Mouse (Mus musculus): ENCODE data around the gene Cgrrf1. TPM values are rescaled to one million over a fixed set of nuclear protein-coding genes. Genes with fewer than 3 reads are reported as not detected.

Gene Cgrrf1
- polyA plus RNA-seq (2015; fragmentation: Nextera tagmentation; extraction: Ambion mirVana): 24.3 and 25.4 TPM in 2 replicates

DNA sequence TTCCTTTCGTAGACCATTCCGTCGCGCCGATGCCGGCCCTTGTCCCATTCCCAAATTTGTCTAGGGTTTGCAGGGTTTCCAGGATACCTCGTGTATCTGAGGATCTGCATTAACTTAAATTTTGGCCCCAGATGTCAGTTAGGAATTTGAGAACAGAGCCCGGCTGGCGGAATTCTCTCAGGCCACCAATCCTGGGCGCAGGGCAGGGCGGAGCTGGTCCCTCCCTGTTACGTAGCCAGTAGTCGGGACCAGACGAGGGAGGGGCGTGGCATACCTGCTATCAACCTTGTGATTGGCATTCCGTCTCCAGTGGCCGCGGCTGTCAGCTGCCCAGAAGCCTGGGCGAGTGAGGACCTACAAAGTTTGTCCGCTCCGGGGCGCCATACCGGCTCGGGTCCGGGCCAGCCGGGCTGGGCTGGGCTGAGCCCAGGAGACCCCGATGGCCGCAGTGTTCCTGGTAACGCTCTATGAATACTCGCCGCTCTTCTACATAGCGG, at the start of gene Cgrrf1:
Gene Cgrrf1 (plus strand): TSS at position 289 of the 497 bp plus-strand sequence.
- H3K36me3 ChIP-seq: no peaks in the 10 kb centered on the region
- H3K9me3 ChIP-seq: no peaks in the 10 kb centered on the region
- no peaks in the 10 kb centered on the region for H3K27me3 ChIP-seq (replicated peaks)
- H3K4me2 ChIP-seq: peak within 1 kb of the TSS; percentile 77
- peak within 1 kb of the TSS; percentile 70 for H3K27ac ChIP-seq (replicated peaks)
- peak within 1 kb of the TSS; percentile 91 for H3K9ac ChIP-seq
- H3K4me3 ChIP-seq: peak within 1 kb of the TSS; percentile 78
- H3K4me1 ChIP-seq: peaks cover 30% of the 10 kb centered on the region
- 1% methylated on average over 32 of the region's 32 CpGs for WGBS
- ATAC-seq (ENCODE audit: extremely low read depth, insufficient number of reproducible peaks, low FRiP score, low TSS enrichment): peak; percentile 99

DNA sequence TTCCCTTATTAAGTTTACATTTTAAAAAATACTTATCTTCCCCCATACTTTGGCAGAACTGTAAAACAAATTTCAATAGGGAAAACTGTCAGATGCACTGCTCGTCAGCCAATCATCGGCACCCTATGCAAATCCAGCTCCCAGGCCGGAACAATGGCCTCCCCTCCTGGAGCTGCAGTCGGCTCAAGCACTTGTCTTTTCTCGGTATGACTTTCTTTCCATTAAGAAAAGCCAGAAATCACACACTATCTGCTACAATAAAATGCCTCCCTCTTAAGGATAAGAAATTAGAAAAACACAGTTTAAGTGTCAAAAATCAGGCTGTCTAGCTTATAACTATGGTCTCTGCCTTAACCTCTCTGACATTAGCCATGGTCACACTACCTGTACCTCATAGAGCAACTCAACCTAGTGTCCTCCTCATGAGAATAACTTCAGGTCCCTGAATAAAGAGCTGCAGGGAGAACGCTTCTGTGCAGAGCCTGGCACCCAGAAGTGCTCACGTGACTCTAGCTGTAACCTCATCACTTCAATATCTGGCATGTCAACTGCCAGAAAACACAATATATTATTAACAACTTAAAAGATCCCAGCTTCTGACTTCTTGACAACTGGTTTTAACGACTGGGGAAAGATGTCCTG, 49.6 kb upstream of the Cgrrf1 start:
- Histone ChIP-seq H3K27me3 (replicated peaks) (no peaks in the 10 kb centered on the region), H3K27ac (replicated peaks) (no peak overlapping the region), H3K36me3 (peaks cover 66% of the 10 kb centered on the region), H3K9me3 (peaks cover 8% of the 10 kb centered on the region), H3K4me3 (no peak overlapping the region), H3K4me1 (peaks cover 29% of the 10 kb centered on the region), H3K9ac (no peak overlapping the region), H3K4me2 (no peak overlapping the region)
- 78% methylated on average over 8 of the region's 8 CpGs for WGBS
- ATAC-seq (ENCODE audit: extremely low read depth, insufficient number of reproducible peaks, low FRiP score, low TSS enrichment): no peak

DNA sequence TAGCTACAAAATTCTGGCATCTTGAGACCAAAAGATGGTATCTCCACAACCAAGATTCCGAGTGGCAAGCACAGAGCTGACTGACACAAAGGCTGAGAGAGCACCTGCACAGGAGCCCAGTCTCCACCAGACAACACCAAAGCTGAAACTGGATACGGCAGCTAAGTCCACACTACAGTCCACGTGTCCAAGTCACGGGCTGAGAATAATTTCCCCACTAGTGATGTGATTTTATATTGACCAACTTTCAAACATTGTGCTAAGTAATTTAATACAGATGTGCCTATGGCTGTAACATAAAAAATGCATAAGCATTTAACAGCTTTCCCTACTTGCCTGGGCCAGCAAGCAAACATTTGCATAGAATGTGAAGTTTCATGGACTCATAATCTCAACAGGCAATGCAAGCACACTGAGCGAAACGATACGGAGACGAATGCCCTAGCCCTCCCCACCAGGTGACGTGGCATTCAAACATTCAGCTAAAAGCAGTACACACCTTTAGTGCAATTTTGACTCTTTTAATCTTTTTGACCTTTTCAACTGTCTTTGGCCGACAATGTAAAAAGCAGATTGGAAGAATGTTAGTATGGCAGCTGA, 48.5 kb upstream of the Cgrrf1 start:
- no peak overlapping the region for H3K4me2 ChIP-seq
- WGBS: 90% methylated on average over 10 of the region's 10 CpGs
- ATAC-seq (ENCODE audit: extremely low read depth, insufficient number of reproducible peaks, low FRiP score, low TSS enrichment): no peak
- no peak overlapping the region for H3K4me3 ChIP-seq
- no peak overlapping the region for H3K9ac ChIP-seq
- H3K27ac ChIP-seq (replicated peaks): no peak overlapping the region
- peaks cover 31% of the 10 kb centered on the region for H3K4me1 ChIP-seq
- H3K9me3 ChIP-seq: peaks cover 8% of the 10 kb centered on the region
- no peaks in the 10 kb centered on the region for H3K27me3 ChIP-seq (replicated peaks)
- peaks cover 55% of the 10 kb centered on the region for H3K36me3 ChIP-seq

DNA sequence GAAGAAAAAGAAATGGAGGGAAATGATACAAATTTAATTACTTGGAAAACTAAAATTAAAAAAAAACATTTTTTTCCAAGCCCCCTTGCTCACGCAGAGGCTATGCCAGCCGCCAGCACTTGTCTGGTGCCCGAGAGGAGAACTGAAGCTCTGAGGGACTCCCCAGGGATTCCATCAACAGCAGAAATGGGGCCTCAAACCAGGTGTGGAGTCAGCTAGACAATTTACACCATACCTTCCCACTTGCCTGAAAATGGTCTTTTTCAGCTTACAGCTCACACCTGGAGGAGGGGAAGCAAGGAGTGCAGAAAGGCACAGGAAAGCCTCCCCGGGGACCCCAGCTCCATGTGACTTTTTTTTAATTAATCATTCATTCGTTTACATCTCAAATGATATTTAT, 46.7 kb upstream of the Cgrrf1 start:
- H3K27me3 ChIP-seq (replicated peaks): no peaks in the 10 kb centered on the region
- peaks cover 41% of the 10 kb centered on the region for H3K4me1 ChIP-seq
- no peak overlapping the region for H3K4me3 ChIP-seq
- H3K27ac ChIP-seq (replicated peaks): no peak overlapping the region
- H3K9ac ChIP-seq: no peak overlapping the region
- H3K36me3 ChIP-seq: peaks cover 37% of the 10 kb centered on the region
- H3K9me3 ChIP-seq: no peaks in the 10 kb centered on the region
- no peak overlapping the region for H3K4me2 ChIP-seq
- WGBS: 88% methylated on average over 5 of the region's 5 CpGs
- no peak for ATAC-seq (ENCODE audit: extremely low read depth, insufficient number of reproducible peaks, low FRiP score, low TSS enrichment)

DNA sequence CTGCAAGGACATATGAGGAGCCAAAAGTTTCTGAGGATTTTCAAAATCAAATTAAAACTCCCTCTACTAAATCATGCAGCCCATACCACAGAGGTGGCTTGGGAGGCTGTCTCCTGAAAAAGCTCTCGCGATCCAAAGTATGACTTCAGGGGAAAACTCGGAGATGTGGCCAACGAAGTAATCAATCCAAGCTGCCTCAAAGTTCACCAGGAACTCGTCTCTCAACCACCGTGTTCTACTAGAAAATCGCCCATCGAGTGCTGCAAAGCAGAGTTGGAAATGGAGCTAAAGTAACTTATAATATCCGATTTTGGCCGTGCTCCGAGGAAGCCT, 44.5 kb upstream of the Cgrrf1 start:
- Histone ChIP-seq H3K4me2 (peak overlapping the region; percentile 86), H3K9ac (peak overlapping the region; percentile 99), H3K4me1 (peaks cover 41% of the 10 kb centered on the region), H3K36me3 (peaks cover 21% of the 10 kb centered on the region), H3K27ac (replicated peaks) (peak overlapping the region; percentile 98), H3K27me3 (replicated peaks) (no peaks in the 10 kb centered on the region), H3K4me3 (peak overlapping the region; percentile 97), H3K9me3 (no peaks in the 10 kb centered on the region)
- WGBS: under 1% methylated on average over 11 of the region's 11 CpGs
- no peak for ATAC-seq (ENCODE audit: extremely low read depth, insufficient number of reproducible peaks, low FRiP score, low TSS enrichment)

DNA sequence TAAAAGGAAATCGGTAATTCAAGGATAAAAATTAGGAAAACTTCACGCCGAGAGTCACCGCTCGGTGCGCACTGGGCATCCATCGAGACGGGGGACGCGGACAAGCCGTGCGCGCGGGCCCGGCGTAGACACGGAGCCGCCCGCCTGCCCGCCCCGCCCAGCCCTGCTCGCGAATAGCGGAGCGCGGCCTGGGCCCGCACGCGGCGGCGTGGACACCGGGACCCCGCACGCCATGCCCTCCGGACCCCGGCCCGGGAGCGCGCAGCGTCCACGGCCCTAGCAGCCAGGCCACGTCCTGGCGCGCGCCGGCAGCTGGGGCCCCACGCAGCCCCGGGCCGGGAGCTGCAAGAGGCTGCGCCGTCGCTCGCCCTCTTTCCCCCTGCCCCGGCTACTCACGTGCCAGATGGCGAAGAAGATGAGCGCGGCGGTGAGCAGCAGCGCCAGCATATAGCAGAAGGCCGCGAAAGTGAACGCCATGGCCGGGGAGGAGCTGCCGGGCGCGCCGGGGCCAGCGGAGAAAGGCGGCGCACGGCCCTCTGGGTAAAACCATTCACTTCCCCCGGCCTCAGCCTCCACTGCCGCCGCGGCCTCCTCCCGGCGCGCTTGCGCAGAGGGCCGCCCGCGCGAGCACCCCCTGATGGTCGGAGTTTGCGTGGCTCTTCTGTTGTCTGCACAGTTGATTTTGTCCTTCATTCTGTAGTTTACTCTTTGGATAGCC, 44.0 kb upstream of the Cgrrf1 start, which contains the start of gene Cnih1:
Gene Cnih1 (minus strand): TSS at position 625 of the 718 bp plus-strand sequence.
- Histone ChIP-seq H3K4me1 (peaks cover 37% of the 10 kb centered on the region), H3K36me3 (peaks cover 16% of the 10 kb centered on the region), H3K4me2 (peak within 1 kb of the TSS; percentile 86), H3K27ac (replicated peaks) (peak within 1 kb of the TSS; percentile 98), H3K9ac (peak within 1 kb of the TSS; percentile 99), H3K4me3 (peak within 1 kb of the TSS; percentile 97), H3K27me3 (replicated peaks) (no peaks in the 10 kb centered on the region), H3K9me3 (no peaks in the 10 kb centered on the region)
- peak; percentile 89 for ATAC-seq (ENCODE audit: extremely low read depth, insufficient number of reproducible peaks, low FRiP score, low TSS enrichment)
- under 1% methylated on average over 59 of the region's 86 CpGs for WGBS

DNA sequence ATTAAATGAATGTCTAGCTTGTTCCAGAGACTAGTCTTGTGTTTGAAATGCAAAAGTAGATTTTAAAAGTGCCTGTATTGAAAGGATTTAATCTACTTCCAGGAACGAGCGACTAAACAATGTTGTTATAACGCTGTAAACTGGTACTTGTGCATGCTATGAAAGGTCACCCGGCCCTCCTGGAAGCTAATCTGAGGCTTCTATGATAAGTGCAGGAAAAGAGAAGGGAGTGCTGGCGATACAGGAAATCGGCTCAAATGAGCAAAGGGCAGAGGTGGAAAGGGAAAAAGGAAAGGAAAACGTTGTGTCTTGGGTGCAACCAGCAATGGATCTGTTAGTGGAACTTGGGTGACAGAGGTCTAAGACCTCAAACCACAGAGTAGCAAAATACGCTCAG, 43.4 kb upstream of the Cgrrf1 start:
- H3K27ac ChIP-seq (replicated peaks): peak overlapping the region; percentile 98
- 9% methylated on average over 8 of the region's 8 CpGs for WGBS
- H3K4me1 ChIP-seq: peaks cover 37% of the 10 kb centered on the region
- H3K9me3 ChIP-seq: no peaks in the 10 kb centered on the region
- peak overlapping the region; percentile 97 for H3K4me3 ChIP-seq
- H3K27me3 ChIP-seq (replicated peaks): no peaks in the 10 kb centered on the region
- peak overlapping the region; percentile 86 for H3K4me2 ChIP-seq
- peak overlapping the region; percentile 53 for H3K9ac ChIP-seq
- no peak for ATAC-seq (ENCODE audit: extremely low read depth, insufficient number of reproducible peaks, low FRiP score, low TSS enrichment)
- H3K36me3 ChIP-seq: peaks cover 14% of the 10 kb centered on the region

DNA sequence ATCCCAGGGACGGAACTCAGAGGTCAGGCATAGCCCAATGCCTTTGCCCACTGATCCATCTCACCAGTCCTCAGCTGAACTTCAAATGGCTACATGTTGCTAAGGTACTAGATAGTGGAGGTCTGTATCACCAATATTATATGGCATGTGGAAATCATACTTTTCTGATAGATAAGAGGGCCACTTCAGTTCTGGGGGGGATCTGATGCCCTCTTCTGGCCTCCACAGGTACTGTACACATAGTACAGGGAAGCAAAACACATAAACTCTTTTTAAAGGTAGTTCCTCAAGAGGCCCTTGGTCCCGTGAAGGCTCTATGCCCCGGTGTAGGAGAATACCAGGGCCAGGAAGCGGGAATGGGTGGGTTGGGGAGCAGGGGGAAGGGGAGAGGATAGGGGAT, 41.6 kb upstream of the Cgrrf1 start:
- H3K36me3 ChIP-seq: peaks cover 9% of the 10 kb centered on the region; the same call in 1 of the 2 replicates
- H3K27ac ChIP-seq (replicated peaks): no peak overlapping the region
- WGBS: 64% methylated on average over 4 of the region's 4 CpGs
- H3K9me3 ChIP-seq: no peaks in the 10 kb centered on the region
- peaks cover 26% of the 10 kb centered on the region for H3K4me1 ChIP-seq
- no peak overlapping the region for H3K4me2 ChIP-seq
- H3K9ac ChIP-seq: no peak overlapping the region
- no peak overlapping the region for H3K4me3 ChIP-seq
- no peaks in the 10 kb centered on the region for H3K27me3 ChIP-seq (replicated peaks)
- no peak for ATAC-seq (ENCODE audit: extremely low read depth, insufficient number of reproducible peaks, low FRiP score, low TSS enrichment)

DNA sequence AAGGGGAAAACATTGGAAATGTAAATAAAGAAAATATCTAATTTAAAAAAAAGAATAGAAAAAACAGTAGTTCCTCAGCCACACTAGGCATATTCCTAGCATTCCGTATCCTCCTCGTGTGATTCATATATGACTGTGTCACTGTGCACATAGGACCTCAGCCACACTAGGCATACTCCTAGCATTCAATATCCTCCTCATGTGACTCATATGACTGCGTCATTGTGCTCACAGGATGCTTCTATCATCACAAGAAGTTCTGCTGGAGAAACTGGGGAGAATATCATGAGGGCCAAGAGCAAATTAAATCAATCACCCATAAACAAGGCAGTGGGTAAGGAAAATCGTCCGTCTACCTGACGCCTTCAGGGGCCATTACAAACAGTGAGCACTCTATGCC, 41.2 kb upstream of the Cgrrf1 start:
- Histone ChIP-seq H3K9me3 (no peaks in the 10 kb centered on the region), H3K4me2 (no peak overlapping the region), H3K4me3 (no peak overlapping the region), H3K36me3 (peaks cover 9% of the 10 kb centered on the region; the same call in 1 of the 2 replicates), H3K9ac (no peak overlapping the region), H3K27ac (replicated peaks) (no peak overlapping the region), H3K27me3 (replicated peaks) (no peaks in the 10 kb centered on the region), H3K4me1 (peaks cover 25% of the 10 kb centered on the region)
- WGBS: 84% methylated on average over 6 of the region's 6 CpGs
- no peak for ATAC-seq (ENCODE audit: extremely low read depth, insufficient number of reproducible peaks, low FRiP score, low TSS enrichment)

DNA sequence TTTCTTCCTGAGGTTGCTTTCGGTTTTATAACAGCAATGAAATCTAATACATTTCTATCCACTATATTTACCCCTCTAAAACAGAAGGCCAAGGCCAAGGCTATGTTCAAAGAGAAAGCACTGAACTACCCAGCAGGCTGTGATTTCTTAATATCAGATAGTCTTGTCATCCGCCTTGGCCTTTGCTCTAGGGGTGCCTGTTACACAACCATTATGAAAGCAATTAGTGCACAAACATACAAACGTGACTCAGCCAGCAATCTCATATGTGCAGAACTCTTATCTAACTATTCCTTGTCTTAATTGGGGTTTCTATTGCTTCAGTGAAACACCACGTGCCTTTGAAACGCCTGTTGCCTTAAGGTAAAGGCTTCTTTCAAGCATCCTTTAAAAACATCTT, 37.8 kb upstream of the Cgrrf1 start:
- no peak overlapping the region for H3K27ac ChIP-seq (replicated peaks)
- no peak overlapping the region for H3K4me2 ChIP-seq
- no peak overlapping the region for H3K4me3 ChIP-seq
- no peak overlapping the region for H3K9ac ChIP-seq
- H3K9me3 ChIP-seq: no peaks in the 10 kb centered on the region
- H3K27me3 ChIP-seq (replicated peaks): no peaks in the 10 kb centered on the region
- H3K4me1 ChIP-seq: peaks cover 3% of the 10 kb centered on the region
- H3K36me3 ChIP-seq: peaks cover 11% of the 10 kb centered on the region
- no peak for ATAC-seq (ENCODE audit: extremely low read depth, insufficient number of reproducible peaks, low FRiP score, low TSS enrichment)
- 83% methylated on average over 5 of the region's 5 CpGs for WGBS

DNA sequence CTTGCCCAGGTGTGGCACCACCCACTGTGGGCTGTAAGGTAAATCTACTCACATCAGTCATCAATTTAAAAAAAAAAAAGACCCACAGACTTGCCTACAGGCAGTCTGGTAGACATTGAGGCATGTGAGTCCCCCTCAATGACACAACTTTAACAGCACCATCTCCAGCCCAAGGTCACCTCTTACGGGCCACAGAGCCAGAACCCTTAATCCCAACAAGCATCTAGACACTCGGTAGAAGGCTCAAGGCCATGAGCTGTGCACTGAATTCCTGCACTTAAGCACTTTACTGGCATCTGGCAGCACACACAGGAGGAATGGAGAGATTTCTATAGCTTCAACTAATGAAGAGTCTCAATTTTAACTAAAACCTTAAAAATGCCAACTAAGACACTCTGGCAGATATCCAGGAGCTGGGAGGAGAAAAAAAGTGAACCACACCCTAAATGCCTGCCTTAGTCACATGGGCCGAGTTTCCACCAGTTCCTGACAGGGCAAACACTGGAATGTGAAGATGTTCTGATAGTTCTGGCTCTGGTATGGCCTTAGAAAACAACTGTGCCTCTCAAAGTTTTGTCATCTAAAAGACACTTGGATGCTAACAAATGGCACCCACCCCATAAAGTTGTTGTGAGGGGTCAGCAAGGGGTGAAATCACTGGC, 31.1 kb upstream of the Cgrrf1 start:
- H3K36me3 ChIP-seq: peaks cover 19% of the 10 kb centered on the region
- no peak overlapping the region for H3K27ac ChIP-seq (replicated peaks)
- no peak overlapping the region for H3K4me3 ChIP-seq
- H3K27me3 ChIP-seq (replicated peaks): no peaks in the 10 kb centered on the region
- no peak for ATAC-seq (ENCODE audit: extremely low read depth, insufficient number of reproducible peaks, low FRiP score, low TSS enrichment)
- H3K9me3 ChIP-seq: no peaks in the 10 kb centered on the region
- WGBS: 62% methylated on average over 3 of the region's 3 CpGs
- H3K4me1 ChIP-seq: peaks cover 6% of the 10 kb centered on the region; the same call in 1 of the 2 replicates
- H3K9ac ChIP-seq: no peak overlapping the region
- H3K4me2 ChIP-seq: no peak overlapping the region
